Mouse (Mus musculus) small intestine, adult 2 months (tissue): Measurements from ENCODE around the gene Fcgr1. TPM values are rescaled to one million over a fixed set of nuclear protein-coding genes. Genes with fewer than 3 reads are reported as not detected.
"Not testable (repeated sequence)": the region's sequence is repeated elsewhere in the genome, so short reads cannot be mapped to it uniquely, and the experiment has no call there.

Source experiments
- H3K27ac ChIP-seq: fragments of 200-500 bp; 2 replicates; pipeline ENCODE4 v1.5.1; 2012; ENCODE audit warnings: low read depth, low read length, control low read depth, inconsistent platforms; ENCODE audit not compliant: insufficient read depth
- H3K27me3 ChIP-seq: fragments of 200-500 bp; 2 replicates; pipeline ENCODE4 v1.6.1; 2012; ENCODE audit warnings: mild to moderate bottlenecking, moderate library complexity, low read length, inconsistent platforms; ENCODE audit not compliant: control insufficient read depth, insufficient read depth
- H3K36me3 ChIP-seq: fragments of 200-500 bp; 2 replicates; pipeline ENCODE4 v1.6.1; 2012; ENCODE audit warnings: mild to moderate bottlenecking, low read length, control low read depth, inconsistent platforms; ENCODE audit not compliant: control insufficient read depth, insufficient read depth
- H3K4me1 ChIP-seq: fragments of 200-500 bp; 2 replicates; pipeline ENCODE4 v1.6.1; 2012; ENCODE audit warnings: low read length, inconsistent platforms, mixed read lengths; ENCODE audit not compliant: control insufficient read depth, insufficient read depth, insufficient read length
- H3K4me3 ChIP-seq: fragments of 200-500 bp; 2 replicates; pipeline ENCODE4 v1.5.1; 2012; ENCODE audit warnings: low read depth, mild to moderate bottlenecking, control low read depth, inconsistent platforms, low read length, moderate library complexity
- CTCF ChIP-seq: fragments of 200-500 bp; IDR thresholded peaks from 2 replicates; pipeline ENCODE4 v1.5.1; 2012; ENCODE audit warnings: low read depth, mild to moderate bottlenecking, control low read depth, inconsistent platforms, low read length, moderate library complexity, mixed read lengths; ENCODE audit not compliant: insufficient replicate concordance, insufficient read length; ENCODE audit errors: extremely low read depth
- POLR2A ChIP-seq: fragments of 200-500 bp; IDR thresholded peaks from 2 replicates; pipeline ENCODE4 v1.6.1; 2012; ENCODE audit warnings: low read depth, mild to moderate bottlenecking, control low read depth, inconsistent platforms, low read length, moderate library complexity
- WGBS: fragments of 180-500 bp; shearing (Covaris S2); methylation state at CpG from one replicate; pipeline ENCODE4 v1.1.7; 2018; 5-methylcytosine and 5-hydroxymethylcytosine counted together
- polyA plus RNA-seq: library from polyadenylated mRNA; depleted of rRNA; stranded (reverse); fragments of >200 nt; gene quantifications from 2 replicates; pipeline ENCODE4 v1.2.3, GENCODE M21; 2012

Gene Fcgr1
- polyA plus RNA-seq, 1 experiment: 1.8 TPM

- not testable (repeated sequence) for H3K4me1 ChIP-seq, H3K27me3 ChIP-seq, H3K36me3 ChIP-seq
- H3K4me3 ChIP-seq: peak within 1 kb of the TSS; percentile 59
- 0 out of 2 replicates have a peak, but pooled peaks have one; percentile 34 for TF ChIP-seq POLR2A
- H3K27ac ChIP-seq: peak within 1 kb of the TSS; percentile 85
- 1% methylated on average over 39 of the region's 85 CpGs for WGBS
These were observed 53.6 kb downstream of the Fcgr1 start, which contains the start of gene Hist2h2aa2 for GRCm38 (mm10) chr3:96239949-96240798. Gene Hist2h2aa2, minus strand, starts transcription at chr3:96240276.

GRCm38 (mm10) chr3:96238954-96239793 lies 54.6 kb downstream of the Fcgr1 start, which contains the start of gene Hist2h3c2:
Gene Hist2h3c2, minus strand, starts transcription at chr3:96239127.
- WGBS: under 1% methylated on average over 12 of the region's 68 CpGs

GRCm38 (mm10) chr3:96237904-96238511 lies 55.8 kb downstream of the Fcgr1 start:
- H3K4me3 ChIP-seq: peak overlapping the region; percentile 58
- TF ChIP-seq POLR2A (no peak), CTCF (no peak)
- WGBS: 3% methylated on average over 12 of the region's 12 CpGs
- no peaks in the 10 kb centered on the region for H3K36me3 ChIP-seq
- H3K27me3 ChIP-seq: no peaks in the 10 kb centered on the region
- H3K4me1 ChIP-seq: no peaks in the 10 kb centered on the region; the same call in 1 of the 2 replicates
- H3K27ac ChIP-seq: peak overlapping the region; percentile 17; the same call in 1 of the 2 replicates

More at GRCm38 (mm10) chr3:96238954-96239793, 54.6 kb downstream of the Fcgr1 start, which contains the start of gene Hist2h3c2:
- not testable (repeated sequence) for H3K36me3 ChIP-seq, H3K4me1 ChIP-seq, H3K27me3 ChIP-seq
- Histone ChIP-seq H3K27ac (peak within 1 kb of the TSS; percentile 85), H3K4me3 (peak within 1 kb of the TSS; percentile 59)

- peak overlapping the region; percentile 17; the same call in 1 of the 2 replicates for H3K27ac ChIP-seq
- no peaks in the 10 kb centered on the region for H3K27me3 ChIP-seq
- no peaks in the 10 kb centered on the region for H3K36me3 ChIP-seq
- no peak overlapping the region; the same call in 1 of the 2 replicates for H3K4me3 ChIP-seq
- WGBS: 22% methylated on average over 7 of the region's 7 CpGs
- H3K4me1 ChIP-seq: no peaks in the 10 kb centered on the region; the same call in 1 of the 2 replicates
- TF ChIP-seq CTCF: no peak
- no peak for TF ChIP-seq POLR2A
These were observed 56.4 kb downstream of the Fcgr1 start for GRCm38 (mm10) chr3:96237335-96237903.

- TF ChIP-seq POLR2A: no peak
- TF ChIP-seq CTCF: no peak
- Histone ChIP-seq H3K27ac (peak overlapping the region; percentile 17; the same call in 1 of the 2 replicates), H3K4me3 (no peak overlapping the region), H3K4me1 (no peaks in the 10 kb centered on the region; the same call in 1 of the 2 replicates), H3K27me3 (no peaks in the 10 kb centered on the region), H3K36me3 (no peaks in the 10 kb centered on the region)
- 67% methylated on average over 4 of the region's 4 CpGs for WGBS
These were observed 56.9 kb downstream of the Fcgr1 start for GRCm38 (mm10) chr3:96236834-96237334.

- no peaks in the 10 kb centered on the region for H3K27me3 ChIP-seq
- H3K27ac ChIP-seq: no peak overlapping the region
- no peaks in the 10 kb centered on the region; the same call in 1 of the 2 replicates for H3K4me1 ChIP-seq
- TF ChIP-seq POLR2A (no peak), CTCF (no peak)
- WGBS: 67% methylated on average over 3 of the region's 3 CpGs
- no peaks in the 10 kb centered on the region for H3K36me3 ChIP-seq
- H3K4me3 ChIP-seq: no peak overlapping the region
These were observed 57.9 kb downstream of the Fcgr1 start for GRCm38 (mm10) chr3:96235836-96236235.
